Mouse (Mus musculus) frontal cortex, postnatal 25 days (tissue): Measurements from ENCODE around the gene Vdac1.

Experiments
- DNase-seq, 2 experiments: peaks; one replicate each; pipeline ENCODE4 v3.0.0; 2022; ENCODE audit warnings: low spot score in 2 of 2

Gene Vdac1

DNA sequence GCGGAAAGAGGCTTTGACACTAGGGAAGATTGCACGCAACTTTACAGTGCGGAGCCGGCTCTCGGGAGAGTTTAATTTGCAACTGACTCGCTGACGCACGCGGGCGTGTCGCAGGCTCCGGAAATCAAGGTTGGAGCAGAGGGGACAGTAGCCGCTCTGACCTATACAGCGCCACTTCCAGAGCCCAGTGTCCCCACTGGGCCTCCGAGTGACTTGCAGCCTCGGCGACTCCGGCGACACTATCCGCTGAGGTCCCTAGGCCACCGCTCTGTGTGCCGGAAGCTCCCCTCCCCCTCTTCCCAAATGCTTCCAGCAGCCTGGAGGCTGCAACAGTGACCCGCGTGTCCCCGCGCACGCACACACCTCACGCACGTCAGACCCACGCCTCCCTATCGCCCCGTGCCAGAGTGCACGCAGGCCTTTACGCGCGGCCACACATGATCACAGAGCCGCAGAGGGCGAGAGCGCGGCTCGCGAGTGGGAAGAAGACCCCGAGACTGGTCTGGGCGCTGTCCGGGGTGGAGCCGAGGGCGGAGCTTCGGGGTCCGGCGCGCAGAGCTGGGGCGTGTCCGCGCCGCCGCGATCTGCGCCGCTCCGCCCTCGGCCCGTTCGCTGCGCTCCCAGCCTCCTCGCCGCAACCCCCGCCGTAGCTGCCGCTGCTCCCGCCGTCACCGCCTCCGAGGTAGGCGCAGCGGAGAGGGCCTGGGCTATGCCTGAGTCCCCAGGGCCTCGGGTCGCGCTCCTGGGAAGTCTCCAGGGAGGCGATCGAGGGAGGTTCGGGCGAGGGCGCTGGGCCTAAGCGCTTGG is at the start of gene Vdac1:
Gene Vdac1 (plus strand): TSS at position 390 of the 807 bp plus-strand sequence.
- DNase-seq: peak; percentile 74 to 79

DNA sequence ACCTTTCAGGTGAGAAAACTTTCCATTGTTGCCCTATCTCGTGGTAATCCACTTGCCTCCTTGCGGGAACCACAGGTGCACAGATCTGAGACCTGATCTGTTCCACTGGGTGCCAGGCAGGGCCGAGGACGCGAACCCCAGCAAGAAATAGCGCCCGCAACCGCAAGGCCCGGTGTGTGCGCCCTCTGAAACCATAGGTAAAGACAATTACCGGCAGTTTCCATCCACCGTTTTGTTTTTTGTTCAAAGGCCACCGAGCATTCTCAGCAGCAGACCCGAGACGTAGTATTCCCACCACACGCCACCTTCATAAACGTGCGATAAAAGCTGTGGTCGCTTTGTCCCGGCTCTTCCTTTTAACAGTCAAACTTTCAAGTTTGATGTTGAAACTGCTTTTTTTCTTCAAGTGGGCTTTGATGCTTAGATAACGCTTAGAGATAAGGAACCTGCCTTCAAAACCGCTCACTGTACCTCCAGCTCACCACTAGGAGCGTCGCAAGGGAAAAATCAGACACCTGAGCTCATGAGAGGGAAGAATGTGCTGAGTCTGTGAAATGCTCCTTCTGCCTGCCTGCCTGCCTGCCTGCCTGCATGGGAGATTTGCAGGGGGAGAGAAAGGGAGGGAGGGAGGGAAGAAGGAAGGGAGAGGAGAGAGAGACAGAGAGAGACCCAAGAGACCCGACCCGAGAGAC is 46.4 kb upstream of the Vdac1 start:
- no peak for DNase-seq

DNA sequence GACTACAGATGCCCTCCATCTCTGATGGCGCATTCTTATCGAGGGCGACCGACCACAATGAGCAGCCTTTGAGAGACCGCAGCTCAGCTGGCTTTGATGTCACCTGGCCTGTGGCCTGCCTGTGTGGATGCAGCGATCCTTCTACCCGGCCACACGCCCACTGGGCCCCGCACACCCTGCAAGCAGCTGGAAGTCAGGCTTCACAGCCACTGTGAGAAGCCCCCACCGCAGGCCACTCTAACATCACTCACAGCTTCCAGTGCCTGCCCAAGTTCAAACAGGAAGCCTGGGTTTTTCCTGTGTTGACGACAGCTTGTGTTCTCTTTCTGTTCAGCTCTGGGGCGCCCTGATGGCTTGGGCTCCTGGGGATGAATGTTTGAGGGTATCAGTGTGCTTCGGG is 42.2 kb upstream of the Vdac1 start:
- DNase-seq: no peak

DNA sequence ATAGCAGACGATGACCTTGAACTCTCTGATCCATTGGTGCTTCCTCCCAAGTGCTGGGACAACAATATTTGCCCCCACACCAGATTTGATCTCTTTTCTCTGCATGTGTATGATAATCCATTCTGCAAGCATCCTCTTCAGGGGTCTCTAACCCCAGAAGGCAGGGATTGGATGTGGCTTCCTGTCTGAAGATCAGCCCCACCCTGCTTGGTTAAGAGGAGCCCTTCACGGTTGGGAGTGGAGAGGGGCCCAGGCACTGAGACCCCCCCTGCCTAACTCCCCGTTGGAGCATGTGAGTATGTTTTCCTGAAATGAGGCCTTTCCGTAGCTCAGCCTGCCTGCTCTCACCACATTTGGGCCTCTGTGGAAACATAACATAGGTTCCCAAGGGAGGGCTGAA is 41.0 kb upstream of the Vdac1 start:
- no peak for DNase-seq

DNA sequence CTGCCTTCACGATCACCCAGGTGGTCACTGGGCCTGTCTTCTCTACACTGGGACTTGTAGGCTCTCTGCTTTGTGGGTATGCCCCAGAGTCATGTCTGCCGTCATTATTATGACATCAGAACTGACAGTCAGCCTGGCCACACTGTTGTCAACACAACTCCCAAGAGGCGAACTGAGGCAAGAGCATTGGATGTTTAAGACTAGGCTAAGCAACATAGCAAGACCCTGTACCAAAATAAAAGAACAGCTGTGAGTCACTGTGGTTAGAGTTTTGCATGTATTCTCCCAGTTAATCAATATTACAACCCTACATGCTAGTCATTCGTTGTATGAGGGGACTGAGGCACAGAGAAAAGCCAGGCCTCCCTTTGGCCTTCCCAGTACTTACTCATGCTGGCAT is 40.1 kb upstream of the Vdac1 start:
- no peak for DNase-seq

DNA sequence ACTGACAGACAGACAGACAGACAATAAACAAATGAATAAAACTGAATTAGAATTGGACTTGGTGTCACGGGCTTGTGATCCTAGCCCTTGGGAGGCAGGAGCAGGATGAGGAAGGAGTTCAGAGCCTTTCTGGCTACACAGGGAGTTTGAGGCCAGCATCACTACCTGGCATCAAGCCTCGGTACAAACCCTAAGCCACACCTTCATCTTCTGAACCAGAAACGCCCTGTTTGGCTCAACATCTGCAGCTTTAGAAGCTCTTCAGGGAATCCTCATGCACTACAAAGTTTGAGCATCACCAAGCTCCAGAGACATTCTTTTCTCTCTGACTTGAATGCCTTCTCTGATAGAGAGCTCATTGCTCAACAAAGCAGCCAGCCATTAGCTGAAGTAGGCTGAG is 39.1 kb upstream of the Vdac1 start:
- DNase-seq: no peak

DNA sequence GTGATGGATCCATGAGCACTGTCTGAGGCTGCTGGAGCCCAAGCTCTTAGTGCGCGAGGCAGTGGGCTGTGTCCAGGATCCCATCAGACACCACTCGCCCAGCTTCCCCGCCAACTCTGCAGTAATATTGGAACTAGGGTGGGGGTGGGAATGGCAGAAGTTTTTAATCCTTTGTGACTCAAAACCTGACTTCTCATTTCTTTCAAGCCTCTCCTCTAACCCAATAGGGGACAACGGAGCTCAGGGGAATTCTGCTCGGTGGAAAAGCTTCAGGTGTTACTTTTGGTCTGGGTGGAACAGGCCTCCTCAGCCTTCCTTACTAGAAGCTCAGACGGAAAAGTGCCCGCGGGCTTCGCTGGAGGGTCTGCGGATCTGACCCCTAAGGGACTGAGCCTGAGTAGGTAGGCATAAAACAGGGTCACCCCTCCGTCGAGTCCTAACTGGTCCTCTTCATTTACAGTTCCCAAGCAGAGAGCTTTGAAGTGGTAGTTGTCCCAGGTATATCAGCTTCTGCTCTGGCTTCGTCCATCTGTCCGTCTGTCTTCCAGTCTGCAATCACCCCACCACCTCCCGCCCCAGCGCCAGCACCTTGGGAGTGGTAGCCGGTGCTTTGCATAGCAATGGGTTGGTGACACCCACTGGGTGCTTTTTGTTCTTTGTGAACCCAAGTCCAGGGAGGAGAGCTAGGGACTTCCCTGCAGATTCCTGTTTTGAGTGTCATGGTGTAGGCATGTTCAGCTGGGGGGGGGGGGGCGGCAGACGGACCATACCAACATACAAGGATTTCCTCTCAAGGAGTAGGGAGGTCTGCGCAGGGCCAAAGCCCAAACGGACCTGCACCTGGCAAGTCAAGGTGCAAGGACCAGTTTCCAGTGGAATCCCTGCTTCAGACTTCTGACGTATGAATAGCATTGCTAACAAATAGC is 36.0 kb upstream of the Vdac1 start:
- DNase-seq: no peak

DNA sequence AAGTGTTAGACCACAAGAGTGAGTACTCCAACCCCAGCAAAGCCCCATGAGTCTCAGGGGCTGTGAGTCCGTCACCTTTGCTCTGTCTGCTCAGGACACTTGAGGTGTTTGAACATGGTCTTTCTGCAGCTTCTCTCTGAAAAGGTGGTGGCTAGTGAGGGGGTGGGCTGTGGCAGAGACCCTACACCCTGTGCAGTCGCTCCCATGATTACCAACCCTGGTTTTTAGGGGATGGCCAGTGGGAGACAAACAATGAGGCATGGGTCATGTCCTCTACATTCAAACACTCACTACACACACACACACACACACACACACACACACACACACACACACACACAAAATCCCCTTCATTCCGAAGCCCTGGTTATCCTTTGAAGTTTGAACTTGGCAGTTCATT is 33.3 kb upstream of the Vdac1 start:
- no peak for DNase-seq

DNA sequence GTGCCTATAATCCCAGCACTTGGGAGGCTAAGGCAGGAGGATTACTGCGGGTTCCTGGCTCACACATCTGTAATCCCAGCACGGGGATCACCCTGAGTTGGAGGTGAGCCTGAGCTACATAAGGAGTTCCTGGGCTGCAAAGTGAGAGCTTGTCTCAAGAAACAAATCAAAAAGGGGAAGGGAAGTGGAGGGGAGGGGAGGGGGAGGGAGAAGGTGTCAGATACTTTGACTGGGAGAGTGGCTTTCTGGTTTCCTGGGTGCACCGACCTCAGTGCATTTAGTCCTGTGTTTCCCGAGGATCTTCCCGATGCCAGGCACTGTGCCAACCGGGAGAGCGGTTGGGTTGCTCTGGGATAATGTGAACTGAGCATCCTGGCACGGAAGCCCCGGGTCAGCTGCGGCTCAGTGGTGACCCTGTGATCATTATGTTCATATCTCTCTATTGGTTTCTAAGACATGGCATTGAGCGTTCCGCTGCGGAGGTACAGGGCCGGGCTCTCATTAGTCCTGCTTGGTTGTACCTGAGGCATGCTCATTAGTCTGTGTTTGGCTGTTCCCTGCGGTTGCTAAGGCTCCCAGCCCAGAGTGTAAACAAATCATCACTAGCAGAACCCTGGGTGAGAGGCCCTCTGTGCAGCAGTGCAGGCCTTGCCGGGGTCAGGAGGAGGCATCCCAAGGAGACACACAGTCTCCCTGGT is 28.1 kb upstream of the Vdac1 start:
- DNase-seq: no peak

DNA sequence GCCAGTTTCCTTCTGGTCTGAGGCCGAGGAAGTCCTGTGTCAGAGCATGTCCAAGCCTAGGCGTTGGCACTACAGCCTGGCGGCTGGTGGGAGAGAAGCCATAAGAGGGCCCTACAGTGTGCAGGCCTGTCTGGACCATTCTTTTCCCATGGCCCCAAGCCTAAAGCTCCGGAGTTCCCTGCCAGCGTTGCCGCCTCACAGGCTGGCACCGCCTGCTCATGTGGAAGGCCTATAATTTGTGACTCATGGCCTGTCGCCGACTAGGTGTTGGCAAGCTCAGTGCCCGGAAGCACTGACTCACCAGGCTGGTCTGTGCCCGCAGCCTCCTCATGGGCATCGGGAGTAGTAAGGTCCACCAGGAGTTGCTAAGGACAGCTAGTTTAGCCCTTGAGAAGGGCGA is 27.0 kb upstream of the Vdac1 start:
- DNase-seq: no peak

DNA sequence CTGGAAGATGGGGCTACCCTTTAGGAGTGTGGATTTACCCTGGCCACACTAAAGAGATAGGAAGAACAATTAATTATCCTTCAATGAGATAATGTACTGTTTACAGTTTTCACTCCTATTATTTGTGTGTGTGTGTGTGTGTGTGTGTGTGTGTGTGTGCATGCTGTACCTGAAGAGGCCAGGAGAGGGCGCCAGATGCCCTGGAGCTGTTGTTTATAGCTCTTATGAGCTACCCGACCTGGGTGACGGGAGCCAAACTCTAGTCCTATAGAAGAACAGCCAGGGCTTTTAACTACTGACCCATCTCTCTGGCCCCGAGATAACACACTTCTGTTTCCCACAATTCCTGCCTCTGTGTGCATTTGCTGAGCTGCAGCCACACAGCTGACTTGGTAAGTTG is 25.4 kb upstream of the Vdac1 start:
- no peak for DNase-seq

DNA sequence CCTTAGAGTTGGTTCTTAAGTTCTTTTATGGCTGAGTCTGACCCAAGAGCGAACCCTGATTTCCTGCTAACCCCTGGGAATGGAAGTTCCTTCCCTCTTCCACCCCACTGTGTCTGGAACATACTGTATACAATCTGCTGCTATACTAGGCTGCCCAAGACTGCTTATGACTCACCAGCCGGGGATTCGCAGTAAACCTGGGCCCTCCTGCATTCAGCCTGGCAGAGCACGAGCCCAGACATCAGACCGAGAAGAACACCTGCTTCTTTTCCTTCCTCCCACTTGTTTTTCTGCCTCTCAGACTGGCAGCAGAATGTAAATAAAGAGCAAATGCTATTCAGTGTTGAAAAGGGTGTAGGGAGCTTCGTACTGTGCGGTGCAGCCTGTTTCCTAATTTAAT is 24.7 kb upstream of the Vdac1 start:
- DNase-seq: no peak

DNA sequence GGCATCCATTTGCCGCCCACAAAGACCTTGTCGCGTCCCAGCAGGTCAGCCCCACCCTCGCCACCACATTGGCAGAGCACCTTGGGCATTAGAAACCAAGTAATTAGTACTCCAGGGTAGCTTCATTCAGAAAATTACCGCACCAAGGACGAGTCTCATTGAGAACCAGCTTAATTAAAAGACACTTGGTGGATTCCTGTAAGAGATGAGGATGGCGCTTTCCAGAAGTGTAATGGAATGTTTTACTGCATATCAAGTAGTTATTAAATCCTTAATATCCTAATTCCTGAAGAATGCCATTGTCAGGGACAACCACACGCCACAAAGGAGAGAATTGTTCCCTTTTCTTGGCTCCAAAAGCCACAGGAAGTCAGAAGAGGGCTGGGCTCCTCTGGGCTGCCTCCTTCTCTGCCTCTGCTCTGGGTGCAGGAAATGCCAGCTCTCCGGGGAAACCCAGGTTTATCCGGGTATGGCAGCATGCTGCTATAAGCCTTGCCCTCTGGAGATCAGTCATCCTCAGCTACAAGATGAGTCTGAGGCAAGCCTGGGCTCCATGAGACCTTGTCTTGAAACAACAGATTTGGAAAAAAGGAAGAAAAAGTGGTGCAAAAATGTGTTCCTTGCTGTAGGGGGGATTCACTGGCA is 22.9 kb upstream of the Vdac1 start:
- DNase-seq: no peak

DNA sequence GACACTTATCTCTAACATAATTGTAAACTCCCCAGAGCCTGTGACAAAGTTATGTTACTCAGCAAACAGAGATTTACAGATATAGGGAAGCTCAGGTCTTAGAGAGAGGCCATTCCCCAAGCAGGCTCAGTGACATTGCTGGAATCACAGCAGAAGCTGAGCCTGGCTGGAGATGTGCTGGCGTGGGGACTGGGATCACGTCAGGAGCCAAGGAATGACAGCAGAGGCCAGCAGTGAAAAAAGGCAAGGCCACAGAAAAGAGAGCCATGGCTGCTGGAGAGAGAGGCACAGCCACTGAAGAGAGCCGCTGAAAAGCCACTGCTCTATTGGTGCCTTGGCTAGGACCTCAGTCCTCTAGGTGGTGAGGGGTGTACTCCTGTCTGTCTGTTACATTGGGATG is 22.3 kb upstream of the Vdac1 start:
- DNase-seq: no peak

DNA sequence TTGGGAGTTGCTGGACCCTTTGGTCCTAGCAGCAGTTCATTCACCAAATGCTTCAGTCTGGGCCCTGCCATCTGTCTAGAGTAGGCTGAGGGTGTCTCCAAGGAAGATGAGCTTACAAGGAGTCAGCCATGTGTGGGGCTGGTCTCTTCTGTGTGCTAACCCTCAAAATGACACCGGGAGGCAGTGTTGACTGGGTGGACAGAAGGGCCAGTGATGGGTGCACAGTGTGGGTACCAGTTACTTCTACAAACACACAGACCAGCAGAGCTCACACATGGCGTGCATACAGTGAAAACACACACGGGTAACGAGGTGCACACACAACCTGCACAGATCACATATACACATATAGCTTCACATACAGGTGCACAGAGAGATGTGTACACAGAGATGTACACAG is 21.6 kb upstream of the Vdac1 start:
- no peak for DNase-seq

DNA sequence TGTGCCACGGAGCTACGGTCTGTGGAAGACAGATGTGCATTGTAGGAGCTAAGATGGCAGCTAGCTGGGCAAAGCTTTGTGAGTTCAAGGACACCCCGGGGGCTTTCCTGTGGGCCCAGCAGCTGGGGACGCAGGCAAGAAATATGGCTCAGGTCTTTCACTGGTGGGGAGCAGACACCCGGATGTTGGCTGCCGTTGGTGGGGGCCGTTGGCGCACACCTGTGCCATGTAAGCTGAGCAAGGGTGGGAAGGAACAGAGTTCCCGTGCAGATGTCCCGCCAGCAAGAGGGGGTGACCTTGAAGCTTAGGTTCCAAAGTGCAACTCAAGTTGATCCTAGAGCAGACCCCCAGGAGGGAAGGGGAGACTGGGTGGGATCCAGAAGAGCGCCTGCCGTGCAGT is 21.1 kb upstream of the Vdac1 start:
- no peak for DNase-seq

DNA sequence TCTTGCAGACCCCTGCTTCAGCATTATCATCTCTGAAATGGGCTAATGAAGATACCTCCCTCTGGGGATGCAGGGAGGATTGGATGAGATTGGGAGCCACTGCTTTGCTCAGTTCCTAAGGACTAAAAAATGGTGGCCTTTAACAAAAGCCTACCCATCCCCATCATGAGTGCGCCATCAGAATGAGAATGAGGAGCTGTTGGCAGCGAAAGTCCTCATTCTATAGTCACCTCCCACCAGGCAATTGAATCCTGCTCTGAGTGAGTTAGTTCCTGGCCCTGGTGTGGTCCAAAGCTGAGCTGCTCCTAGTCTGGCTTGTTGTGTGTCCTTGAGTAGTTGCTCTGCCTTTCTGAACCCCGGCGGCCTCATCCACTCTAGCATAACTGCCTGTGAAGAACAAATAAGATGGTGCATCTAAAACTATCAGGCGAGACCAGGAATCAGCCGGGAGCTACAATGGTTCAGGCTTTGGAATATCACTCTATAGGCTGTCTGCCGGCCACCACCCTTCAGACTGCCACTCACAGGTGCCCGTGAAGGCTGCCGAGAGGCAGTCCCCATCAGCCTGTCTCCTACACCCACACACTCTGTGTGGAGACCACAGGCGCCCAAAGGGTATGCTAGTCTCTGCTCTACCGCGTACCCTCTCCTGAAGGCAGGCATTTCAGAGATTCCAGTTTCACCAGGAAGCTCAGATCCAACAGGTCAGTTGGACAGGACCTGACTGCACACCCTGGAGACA is 20.4 kb upstream of the Vdac1 start:
- no peak for DNase-seq

DNA sequence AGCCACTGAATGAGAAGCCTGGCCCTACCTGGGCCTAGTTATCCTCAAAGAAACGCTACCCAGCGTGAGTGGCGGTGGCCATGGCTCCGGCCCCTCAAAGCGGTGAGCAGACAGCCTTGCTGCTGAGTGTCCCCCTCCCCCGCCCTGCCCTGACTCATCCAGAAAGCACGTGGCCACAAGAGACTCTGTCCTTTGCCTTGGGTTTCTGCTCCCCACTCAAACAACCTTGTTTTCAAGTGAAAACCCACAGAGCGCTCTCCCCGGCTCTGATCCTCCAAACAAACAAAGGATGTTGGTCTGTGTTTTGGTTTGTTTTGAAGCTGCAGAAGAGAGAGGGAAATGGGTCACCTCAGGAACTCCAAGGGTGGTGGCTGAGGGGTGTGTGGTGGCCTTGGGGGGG is 19.7 kb upstream of the Vdac1 start:
- DNase-seq: no peak

DNA sequence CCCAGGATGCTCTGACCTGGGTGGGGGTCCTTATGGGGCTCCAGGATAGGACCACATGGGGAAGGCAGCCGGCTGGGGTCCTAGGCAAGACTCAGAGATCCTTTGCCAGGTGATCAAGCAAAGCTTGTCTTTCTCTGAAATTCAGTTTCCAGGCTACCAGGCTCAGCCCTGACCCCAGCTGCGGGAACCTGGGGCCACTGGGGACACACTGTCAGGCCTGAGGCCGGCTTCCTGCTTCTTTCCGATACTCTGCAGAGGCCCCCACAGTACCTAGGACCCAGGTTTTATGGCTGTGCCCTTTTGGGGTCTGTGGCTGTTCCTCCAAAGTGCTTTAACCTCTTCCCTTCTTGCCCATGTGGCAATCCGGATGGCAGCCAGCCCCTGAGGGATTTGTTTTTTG is 19.2 kb upstream of the Vdac1 start:
- DNase-seq: no peak

DNA sequence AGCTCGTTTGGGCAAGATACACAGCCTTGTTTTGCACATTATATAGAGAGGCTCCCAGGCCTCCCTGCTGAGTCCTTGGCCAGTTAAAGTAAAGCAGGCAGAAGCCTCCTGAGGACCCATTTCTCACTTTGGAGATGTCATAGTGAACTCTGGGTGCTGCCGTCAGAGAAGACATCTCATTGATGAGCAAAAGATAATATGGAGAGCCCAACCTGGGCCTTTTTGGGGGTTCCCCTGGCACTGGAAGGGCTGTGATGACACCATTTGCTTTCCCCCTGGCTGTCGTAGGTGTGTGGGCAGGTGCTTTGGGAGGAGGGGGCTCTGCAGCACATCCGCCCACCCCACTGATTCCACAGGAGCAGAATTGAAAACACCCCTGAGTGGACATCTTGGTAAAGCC is 18.4 kb upstream of the Vdac1 start:
- no peak for DNase-seq

DNA sequence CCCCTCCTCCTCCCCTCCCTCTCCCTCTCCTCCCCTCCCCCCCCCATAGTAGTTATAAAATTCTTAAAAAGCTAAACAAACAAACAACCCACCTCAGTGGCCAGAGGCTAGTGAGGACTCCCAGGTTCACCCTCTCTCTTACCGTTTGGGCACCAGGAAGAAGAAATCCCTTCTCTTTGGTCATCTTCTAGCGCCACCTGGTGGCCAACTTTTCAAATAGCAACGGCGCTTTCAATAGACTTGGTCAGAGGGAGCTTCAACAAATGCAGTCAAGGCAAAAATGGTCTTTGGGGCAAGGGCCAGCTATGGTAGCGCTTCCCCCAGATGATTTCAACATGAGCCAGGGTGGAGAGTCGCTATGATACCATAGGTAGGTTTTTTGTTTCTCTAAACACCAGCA is 17.5 kb upstream of the Vdac1 start:
- DNase-seq: peak; percentile 52 to 72
